Mouse (Mus musculus) liver, embryonic 15.5 days (tissue): ENCODE results near the gene Lcn8. TPM values are rescaled to one million over a fixed set of nuclear protein-coding genes. Genes with fewer than 3 reads are reported as not detected.
"Not testable (repeated sequence)": the region's sequence is repeated elsewhere in the genome, so short reads cannot be mapped to it uniquely, and the experiment has no call there.

Experiments used
- ATAC-seq: fragments of 200-750 bp; cut with Nextera tagmentation; 2 replicates; pipeline ENCODE4 v1.8.0; 2017; ENCODE audit warnings: moderate number of reproducible peaks, mild to moderate bottlenecking, moderate library complexity; ENCODE audit not compliant: insufficient read depth
- H3K27ac ChIP-seq: fragments of 300-500 bp; sonication (generic); replicated peaks from 2 replicates; pipeline ENCODE4 v1.5.1; 2015; ENCODE audit warnings: mild to moderate bottlenecking, inconsistent platforms
- H3K27me3 ChIP-seq: fragments of 300-500 bp; sonication (generic); 2 replicates; pipeline ENCODE4 v1.6.1; 2015; ENCODE audit warnings: mild to moderate bottlenecking, inconsistent platforms
- H3K36me3 ChIP-seq: fragments of 300-500 bp; sonication (generic); replicated peaks from 2 replicates; pipeline ENCODE4 v1.6.1; 2015; ENCODE audit warnings: moderate library complexity, mild to moderate bottlenecking, inconsistent platforms
- H3K4me1 ChIP-seq: fragments of 300-500 bp; sonication (generic); replicated peaks from 2 replicates; pipeline ENCODE4 v1.6.1; 2015; ENCODE audit warnings: inconsistent platforms
- H3K4me2 ChIP-seq: fragments of 300-500 bp; sonication (generic); 2 replicates; pipeline ENCODE4 v1.6.1; 2015; ENCODE audit warnings: moderate library complexity, mild to moderate bottlenecking, inconsistent platforms
- H3K4me3 ChIP-seq: fragments of 300-500 bp; sonication (generic); replicated peaks from 2 replicates; pipeline ENCODE4 v1.5.1; 2015; ENCODE audit warnings: mild to moderate bottlenecking, inconsistent platforms
- H3K9ac ChIP-seq: fragments of 300-500 bp; sonication (generic); 2 replicates; pipeline ENCODE4 v1.6.1; 2015; ENCODE audit warnings: moderate library complexity, mild to moderate bottlenecking, inconsistent platforms
- H3K9me3 ChIP-seq: fragments of 300-500 bp; sonication (generic); replicated peaks from 2 replicates; pipeline ENCODE4 v1.6.1; 2016; ENCODE audit warnings: inconsistent platforms
- whole genome bisulfite sequencing: fragments of 180-500 bp; shearing (Covaris S2); methylation state at CpG from one replicate; pipeline ENCODE4 v1.1.7; 2015; ENCODE audit warnings: mixed read lengths; ENCODE audit not compliant: insufficient replicate concordance; 5-methylcytosine and 5-hydroxymethylcytosine counted together
- polyA plus RNA-seq: library from polyadenylated mRNA; unstranded; fragments of >200 nt; fragmentation: Nextera tagmentation; extraction: Ambion mirVana; gene quantifications from 2 replicates; pipeline ENCODE4 v1.2.1, GENCODE M21; 2015

Gene Lcn8
- polyA plus RNA-seq, 1 experiment from 2014 or later = not detected

DNA sequence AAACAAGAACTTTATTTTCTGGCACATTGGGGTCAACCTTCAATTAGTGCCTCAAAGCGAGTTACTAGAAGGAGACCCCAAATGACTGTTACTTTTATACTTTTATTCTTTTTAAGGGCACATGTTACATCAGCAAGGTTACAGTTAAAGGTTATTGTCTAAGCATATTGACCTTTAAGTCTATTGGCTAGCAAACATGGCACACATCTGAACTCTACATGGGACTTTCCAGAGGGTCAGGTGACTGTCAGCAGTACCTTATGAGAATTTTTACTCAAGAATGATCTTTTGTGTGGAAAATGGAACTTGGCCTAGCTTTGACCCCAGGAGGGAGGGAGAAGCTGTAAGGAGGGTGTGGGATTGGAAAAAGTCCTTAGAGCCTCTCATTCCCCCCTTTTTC, 13.6 kb downstream of the Lcn8 start:
- ATAC-seq = no peak
- H3K9ac ChIP-seq = no peak overlapping the region
- H3K4me1 ChIP-seq = no peaks in the 10 kb centered on the region
- H3K27me3 ChIP-seq = no peaks in the 10 kb centered on the region
- no peak overlapping the region for H3K4me3 ChIP-seq
- no peaks in the 10 kb centered on the region for H3K9me3 ChIP-seq
- WGBS = 25% methylated on average over 1 of the region's 1 CpGs
- no peak overlapping the region for H3K27ac ChIP-seq
- H3K36me3 ChIP-seq = no peaks in the 10 kb centered on the region
- H3K4me2 ChIP-seq = no peak overlapping the region

DNA sequence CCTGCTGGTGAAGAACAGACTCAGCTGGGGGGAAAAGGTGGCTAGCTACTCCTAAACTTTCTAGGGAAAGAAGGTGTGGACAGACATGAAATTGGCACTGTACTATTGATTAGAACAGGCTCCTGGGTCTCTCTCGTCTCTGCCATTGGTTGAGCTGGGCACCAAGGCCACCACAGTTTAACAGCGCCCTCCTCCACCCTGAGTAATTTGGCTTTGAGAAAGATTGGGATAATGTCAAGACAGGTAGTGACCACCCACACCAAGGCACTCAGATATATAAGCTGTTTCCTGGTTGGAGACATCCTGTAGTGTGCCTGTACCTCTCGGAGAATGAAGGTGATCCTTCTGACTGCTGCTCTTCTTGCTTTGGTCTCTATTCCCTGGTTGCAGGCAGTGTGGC, 23.6 kb downstream of the Lcn8 start, which contains the start of gene Lcn6:
Gene Lcn6, plus strand, starts transcription at position 301 of the 400 bp plus-strand sequence.
- ATAC-seq = no peak
- H3K4me2 ChIP-seq = no peak within 1 kb of the TSS
- 60% methylated on average over 3 of the region's 3 CpGs for WGBS

DNA sequence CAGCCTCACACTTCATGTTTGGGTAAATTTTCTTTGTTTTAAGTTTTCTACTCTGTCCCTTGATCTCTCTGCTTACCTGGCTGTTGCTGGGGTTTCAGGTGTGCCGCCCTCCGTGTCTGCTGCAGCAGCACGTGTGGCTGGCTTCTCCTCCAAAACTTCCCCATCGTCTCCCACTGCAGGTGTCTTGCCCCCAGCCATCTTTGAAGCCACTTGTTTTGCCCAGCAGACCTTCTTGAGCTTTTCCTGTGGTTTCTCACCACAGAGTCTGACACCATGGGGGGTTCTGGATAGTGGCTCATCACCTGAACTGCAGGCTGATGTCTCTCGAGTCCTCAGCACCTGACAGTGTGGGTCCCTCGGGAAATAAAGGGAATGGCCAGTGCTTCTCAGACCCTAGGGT, 26.6 kb downstream of the Lcn8 start:
- Histone ChIP-seq H3K36me3 (no peaks in the 10 kb centered on the region), H3K27me3 (no peaks in the 10 kb centered on the region), H3K4me2 (no peak overlapping the region), H3K27ac (no peak overlapping the region), H3K4me1 (no peaks in the 10 kb centered on the region), H3K9me3 (no peaks in the 10 kb centered on the region), H3K4me3 (no peak overlapping the region), H3K9ac (no peak overlapping the region)
- ATAC-seq = no peak
- 60% methylated on average over 6 of the region's 6 CpGs for WGBS

More for the DNA sequence above, 23.6 kb downstream of the Lcn8 start, which contains the start of gene Lcn6:
- H3K36me3 ChIP-seq = no peaks in the 10 kb centered on the region
- no peak within 1 kb of the TSS for H3K9ac ChIP-seq
- no peaks in the 10 kb centered on the region for H3K9me3 ChIP-seq
- no peak within 1 kb of the TSS for H3K27ac ChIP-seq
- no peaks in the 10 kb centered on the region for H3K27me3 ChIP-seq
- no peaks in the 10 kb centered on the region for H3K4me1 ChIP-seq
- no peak within 1 kb of the TSS for H3K4me3 ChIP-seq

DNA sequence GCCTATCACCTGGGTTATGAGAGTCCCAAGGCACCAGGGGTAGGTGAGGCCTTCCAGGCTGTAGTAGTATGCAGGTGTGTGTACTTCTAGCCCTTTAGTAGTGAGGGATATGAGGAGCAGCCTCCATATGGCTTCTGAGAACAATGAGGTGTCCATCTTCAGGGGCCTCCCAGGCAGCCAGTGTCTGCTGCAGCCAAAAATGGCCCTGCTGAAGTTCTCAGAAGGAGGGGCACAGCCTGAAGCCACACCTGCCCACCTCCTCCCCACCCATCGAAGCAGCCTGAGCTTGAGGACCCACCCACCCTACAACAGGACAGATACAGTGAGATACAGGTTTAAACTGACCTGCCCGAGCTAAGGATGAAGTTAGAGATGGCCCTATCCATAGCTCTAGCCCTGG, 29.5 kb downstream of the Lcn8 start, which contains the start of gene Lcn10:
Gene Lcn10, plus strand, starts transcription at position 301 of the 400 bp plus-strand sequence.
- no peaks in the 10 kb centered on the region for H3K36me3 ChIP-seq
- no peak within 1 kb of the TSS for H3K27ac ChIP-seq
- no peaks in the 10 kb centered on the region for H3K4me1 ChIP-seq
- H3K9me3 ChIP-seq = no peaks in the 10 kb centered on the region
- no peaks in the 10 kb centered on the region for H3K27me3 ChIP-seq
- 35% methylated on average over 2 of the region's 2 CpGs for WGBS
- no peak within 1 kb of the TSS for H3K4me2 ChIP-seq
- H3K9ac ChIP-seq = no peak within 1 kb of the TSS
- no peak within 1 kb of the TSS for H3K4me3 ChIP-seq
- no peak for ATAC-seq

DNA sequence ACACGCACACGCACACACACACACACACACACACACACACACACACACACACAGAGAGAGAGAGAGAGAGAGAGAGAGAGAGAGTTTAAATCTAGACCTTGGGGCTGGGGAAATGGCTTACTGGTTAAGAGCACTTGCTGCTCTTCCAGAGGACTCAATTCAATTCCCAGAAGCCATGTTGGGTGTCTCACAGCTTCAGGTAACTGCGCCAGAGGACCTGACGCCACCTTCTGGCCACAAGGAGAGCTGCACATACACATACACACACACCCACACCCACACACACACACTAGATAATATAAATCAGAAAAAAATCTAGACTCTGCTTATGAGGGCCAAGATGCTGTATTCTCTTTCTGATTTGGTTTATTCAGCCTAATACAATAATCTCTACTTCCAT, 34.0 kb downstream of the Lcn8 start:
- Histone ChIP-seq H3K27ac (no peak overlapping the region), H3K4me2 (no peak overlapping the region), H3K27me3 (no peaks in the 10 kb centered on the region), H3K4me1 (no peaks in the 10 kb centered on the region), H3K9ac (no peak overlapping the region), H3K9me3 (no peaks in the 10 kb centered on the region), H3K4me3 (no peak overlapping the region), H3K36me3 (no peaks in the 10 kb centered on the region)
- ATAC-seq = no peak
- WGBS = 39% methylated on average over 4 of the region's 4 CpGs

DNA sequence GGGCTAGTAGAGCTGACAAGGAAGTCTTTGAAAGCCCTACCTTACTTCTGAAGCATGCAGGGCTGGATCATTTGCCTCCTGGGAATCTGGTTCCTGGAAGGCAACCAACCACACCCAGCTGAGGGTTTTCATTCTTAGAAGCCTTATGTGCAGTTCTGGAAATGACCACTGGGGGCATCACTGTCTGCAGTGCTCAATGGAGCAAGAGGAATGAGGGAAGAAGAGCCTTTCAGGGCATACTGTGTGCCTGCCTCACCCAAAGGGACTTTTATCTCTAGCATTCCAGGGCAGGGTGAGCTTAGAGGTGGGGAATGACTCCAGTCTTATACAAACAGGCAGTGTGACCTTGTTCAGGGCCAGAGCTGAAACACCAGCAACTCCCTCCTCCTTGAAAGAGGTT, 41.7 kb downstream of the Lcn8 start:
- no peaks in the 10 kb centered on the region for H3K9me3 ChIP-seq
- H3K27ac ChIP-seq = no peak overlapping the region
- no peaks in the 10 kb centered on the region for H3K27me3 ChIP-seq
- no peak overlapping the region for H3K9ac ChIP-seq
- no peaks in the 10 kb centered on the region for H3K4me1 ChIP-seq
- no peak for ATAC-seq
- no peak overlapping the region for H3K4me3 ChIP-seq
- H3K36me3 ChIP-seq = no peaks in the 10 kb centered on the region
- H3K4me2 ChIP-seq = no peak overlapping the region

DNA sequence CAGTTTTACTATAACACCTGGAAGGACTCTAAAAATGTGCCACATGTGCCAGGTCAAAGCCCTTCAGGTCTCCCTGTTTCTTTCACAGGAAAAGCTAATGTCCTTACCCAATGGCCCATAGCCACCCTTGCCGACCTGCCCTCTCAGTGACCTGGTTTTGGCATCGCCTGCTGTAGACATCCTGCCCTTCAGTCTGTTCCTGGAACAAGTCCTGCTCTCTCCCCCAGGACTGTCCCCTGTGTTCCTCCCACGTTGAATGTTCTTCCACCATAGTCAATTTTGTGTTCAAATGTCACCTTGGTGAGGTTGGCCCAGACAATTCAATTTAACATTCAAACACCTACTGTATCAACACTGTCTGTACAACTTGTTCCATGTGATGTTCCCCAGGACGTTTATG, 44.0 kb downstream of the Lcn8 start:
- WGBS = 43% methylated on average over 4 of the region's 4 CpGs

DNA sequence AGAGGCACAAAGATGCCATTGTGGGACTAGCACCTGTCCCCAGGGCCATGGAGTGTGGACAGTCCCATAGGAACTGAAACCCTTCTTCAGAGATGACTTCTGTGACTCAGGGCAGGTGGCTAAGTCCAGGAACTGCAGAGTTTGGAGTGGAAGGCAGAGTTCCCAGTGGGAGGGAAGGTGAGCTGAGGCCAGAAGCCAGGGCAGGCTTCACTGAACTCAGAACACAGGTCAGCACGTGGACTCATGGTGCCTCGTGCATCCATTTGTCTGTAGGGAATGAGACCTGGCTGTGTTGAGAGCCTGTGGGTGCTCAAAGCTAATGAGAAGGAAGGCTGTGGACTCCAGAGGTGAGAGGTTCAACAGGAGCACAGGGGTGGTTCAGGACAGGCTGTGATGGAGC, 45.8 kb downstream of the Lcn8 start:
- H3K9ac ChIP-seq = no peak overlapping the region
- no peaks in the 10 kb centered on the region for H3K4me1 ChIP-seq
- no peak overlapping the region for H3K4me3 ChIP-seq
- H3K27ac ChIP-seq = no peak overlapping the region
- no peak for ATAC-seq
- no peaks in the 10 kb centered on the region for H3K36me3 ChIP-seq
- H3K27me3 ChIP-seq = no peaks in the 10 kb centered on the region
- H3K4me2 ChIP-seq = no peak overlapping the region
- 56% methylated on average over 2 of the region's 2 CpGs for WGBS
- H3K9me3 ChIP-seq = no peaks in the 10 kb centered on the region

More for the DNA sequence above, 44.0 kb downstream of the Lcn8 start:
- no peaks in the 10 kb centered on the region for H3K4me1 ChIP-seq
- H3K4me2 ChIP-seq = no peak overlapping the region
- no peak overlapping the region for H3K4me3 ChIP-seq
- ATAC-seq = no peak
- no peak overlapping the region for H3K9ac ChIP-seq
- no peaks in the 10 kb centered on the region for H3K27me3 ChIP-seq
- H3K27ac ChIP-seq = no peak overlapping the region
- H3K9me3 ChIP-seq = no peaks in the 10 kb centered on the region
- no peaks in the 10 kb centered on the region for H3K36me3 ChIP-seq

DNA sequence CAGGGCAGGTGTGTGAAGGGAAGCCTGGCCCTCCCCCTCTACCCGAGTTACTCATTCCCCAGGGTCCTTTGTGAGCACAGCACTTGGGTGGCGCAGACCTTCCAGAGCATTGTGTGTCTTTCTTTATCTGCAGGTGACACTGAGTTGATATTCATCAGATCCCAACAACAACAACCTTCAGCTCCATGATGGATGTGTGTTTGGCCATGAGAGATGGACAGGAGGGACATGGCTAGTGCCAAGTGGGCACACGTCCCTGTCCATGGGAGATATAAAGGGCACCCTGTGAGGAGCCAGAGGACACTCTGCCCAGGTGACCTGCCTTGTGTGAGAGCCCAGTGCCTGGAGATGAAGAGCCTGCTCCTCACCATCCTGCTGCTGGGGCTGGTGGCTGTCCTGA, 46.8 kb downstream of the Lcn8 start, which contains the start of gene Obp2a:
Gene Obp2a, plus strand, starts transcription at position 301 of the 400 bp plus-strand sequence.
- not testable (repeated sequence) for H3K4me2 ChIP-seq, H3K27ac ChIP-seq, H3K4me3 ChIP-seq, H3K27me3 ChIP-seq, H3K9me3 ChIP-seq, ATAC-seq, H3K36me3 ChIP-seq, H3K9ac ChIP-seq, H3K4me1 ChIP-seq
- WGBS = 56% methylated on average over 3 of the region's 3 CpGs

DNA sequence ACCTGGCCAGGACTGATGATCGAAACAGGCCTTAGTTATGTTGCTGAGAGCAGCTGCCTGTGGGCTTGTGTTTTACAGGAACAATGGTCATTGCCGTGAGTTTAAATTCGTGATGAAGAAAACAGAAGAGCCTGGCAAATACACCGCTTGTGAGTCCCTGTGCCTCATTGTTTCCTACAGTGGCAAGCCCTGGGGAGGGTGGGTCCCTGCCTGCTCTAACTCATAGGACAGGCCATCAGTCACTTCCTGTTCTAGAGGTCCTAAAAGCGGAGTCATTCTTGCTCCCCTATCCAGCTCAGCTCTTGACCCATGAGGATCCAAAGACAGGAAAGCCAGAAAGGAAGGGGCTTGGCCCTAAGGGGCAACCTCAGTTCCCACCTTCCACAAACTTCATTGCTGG, 48.1 kb downstream of the Lcn8 start:
- no peak overlapping the region for H3K4me3 ChIP-seq
- H3K4me1 ChIP-seq = no peaks in the 10 kb centered on the region
- no peak overlapping the region for H3K9ac ChIP-seq
- ATAC-seq = no peak
- H3K27ac ChIP-seq = no peak overlapping the region
- no peaks in the 10 kb centered on the region for H3K9me3 ChIP-seq
- H3K4me2 ChIP-seq = no peak overlapping the region
- no peaks in the 10 kb centered on the region for H3K36me3 ChIP-seq
- 43% methylated on average over 5 of the region's 5 CpGs for WGBS
- H3K27me3 ChIP-seq = no peaks in the 10 kb centered on the region

DNA sequence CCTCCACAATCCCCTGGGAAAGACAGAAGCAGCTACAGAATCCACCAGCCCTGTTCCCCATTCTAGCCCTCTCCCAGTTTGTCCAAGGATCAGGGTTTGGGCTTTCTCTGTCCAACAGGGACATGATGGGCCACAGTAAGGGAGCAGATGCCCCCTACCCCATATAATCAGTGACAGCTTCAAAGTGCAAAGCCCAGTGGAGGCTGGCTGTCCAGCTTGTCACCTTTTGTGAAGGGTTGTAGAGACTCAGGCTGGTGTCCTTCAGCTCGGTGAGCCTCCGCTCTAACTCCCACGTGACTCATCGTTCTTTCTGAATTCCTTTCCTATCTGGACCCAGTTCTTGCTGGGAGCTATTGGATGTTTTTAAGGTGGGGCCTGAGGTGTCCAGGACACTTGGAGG, 50.8 kb downstream of the Lcn8 start:
- ATAC-seq = no peak
- H3K4me2 ChIP-seq = no peak overlapping the region
- H3K9ac ChIP-seq = no peak overlapping the region
- no peaks in the 10 kb centered on the region; the same call in 1 of the 2 replicates for H3K4me1 ChIP-seq
- no peaks in the 10 kb centered on the region for H3K36me3 ChIP-seq
- no peak overlapping the region for H3K27ac ChIP-seq
- no peak overlapping the region for H3K4me3 ChIP-seq
- 65% methylated on average over 4 of the region's 4 CpGs for WGBS
- no peaks in the 10 kb centered on the region for H3K9me3 ChIP-seq
- H3K27me3 ChIP-seq = peaks cover 10% of the 10 kb centered on the region
